Mouse (Mus musculus) left cerebral cortex, adult 8-10 months (tissue): Measurements from ENCODE around the gene Mgst2. TPM values are rescaled to one million over a fixed set of nuclear protein-coding genes. Genes with fewer than 3 reads are reported as not detected.

Experiments
- DNase-seq, 2 experiments: peaks; one replicate each; pipeline ENCODE4 v3.0.0; 2022; ENCODE audit warnings: low spot score in 2 of 2
- total RNA-seq, 4 experiments: library from RNA; stranded (reverse); gene quantifications; 2 replicates each; pipeline ENCODE4 v1.2.4; 2022

The Mgst2 gene
- total RNA-seq, result under 1 TPM in 1 of 4 experiments, not detected in 3; 0.72 TPM

DNA sequence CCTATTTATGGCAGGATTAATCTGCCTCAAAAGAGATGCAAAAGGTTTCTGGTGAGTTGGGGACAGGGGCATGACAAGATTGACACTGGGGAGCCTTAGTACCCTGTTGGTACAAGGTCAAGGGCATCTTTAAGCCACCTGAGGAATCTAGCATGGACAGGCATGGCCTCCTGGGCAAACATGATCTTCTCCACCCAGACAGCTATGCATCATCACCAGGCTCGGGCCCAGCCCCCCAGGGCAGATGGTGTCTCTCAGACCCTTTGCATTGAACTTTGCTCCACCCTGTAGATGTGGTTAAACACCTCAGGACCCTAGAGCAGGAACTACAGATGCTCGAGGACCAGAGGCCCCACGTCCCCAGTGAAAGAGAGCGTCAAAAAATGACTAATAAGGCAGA, at the start of gene Mgst2:
Gene Mgst2 (plus strand): TSS at position 301 of the 400 bp plus-strand sequence.
- no peak for DNase-seq

DNA sequence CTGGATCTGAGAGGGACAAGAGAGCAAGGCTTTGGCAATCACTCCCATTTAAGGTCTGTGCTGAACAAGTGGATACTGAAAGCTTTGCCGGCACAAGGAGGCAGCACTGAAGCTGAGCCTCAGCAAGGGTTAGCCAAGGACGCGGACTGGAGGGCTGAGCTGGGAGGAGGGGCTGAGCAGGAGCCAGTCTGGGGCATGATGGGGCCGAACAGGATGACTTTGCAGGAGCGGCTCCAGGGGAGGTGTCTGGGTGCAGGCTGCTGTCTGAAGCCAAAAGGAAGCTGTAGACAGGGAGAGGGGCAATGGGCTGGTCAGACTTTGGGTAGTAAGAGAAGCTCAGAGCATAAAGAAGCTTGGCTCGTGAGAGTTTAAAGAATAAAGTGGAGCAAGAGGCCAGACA, 48.2 kb upstream of the Mgst2 start:
- DNase-seq, result no peak

DNA sequence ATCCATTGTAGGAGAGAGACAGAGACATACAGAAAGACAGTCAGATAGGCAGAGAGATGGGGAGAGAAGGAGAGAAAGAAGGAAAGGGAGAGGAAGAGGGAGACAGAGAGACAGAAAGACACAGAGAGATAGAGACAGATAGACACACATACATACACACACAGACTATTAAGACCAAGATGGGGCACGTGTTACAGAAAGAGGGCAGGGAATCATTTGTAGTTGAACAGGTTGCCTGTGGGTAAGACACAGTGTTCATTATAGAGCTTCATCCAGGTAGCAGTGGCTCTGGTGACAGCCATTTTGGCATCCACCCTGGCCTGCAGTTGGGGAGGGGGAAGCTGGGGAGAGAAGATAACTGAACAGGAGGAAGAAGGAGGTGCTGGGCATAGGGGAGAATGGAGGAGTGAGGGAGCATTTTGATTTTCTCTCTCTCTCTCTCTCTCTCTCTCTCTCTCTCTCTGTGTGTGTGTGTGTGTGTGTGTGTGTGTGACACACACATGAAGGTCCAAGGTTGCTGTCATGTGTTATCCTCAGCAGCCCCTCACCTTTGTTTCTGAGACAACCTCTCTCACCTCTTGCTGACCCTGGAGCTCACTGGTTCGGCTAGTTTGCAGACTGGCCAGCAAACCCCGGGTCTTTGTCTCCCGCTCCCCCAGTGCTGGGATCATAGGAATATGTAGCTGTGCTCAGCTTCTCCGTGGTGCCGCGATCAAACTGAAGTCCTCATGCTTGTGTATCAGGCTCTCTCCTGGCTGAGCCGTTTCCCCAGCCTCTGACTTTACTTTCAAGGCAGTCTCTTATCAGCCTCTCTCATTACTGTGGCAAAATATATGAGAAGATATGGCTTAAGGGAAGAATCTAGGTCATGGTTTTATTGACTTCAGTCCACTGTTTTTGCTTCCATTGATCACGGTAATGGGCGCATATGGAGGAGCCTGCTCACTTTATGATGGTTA, 47.5 kb upstream of the Mgst2 start:
- no peak for DNase-seq

DNA sequence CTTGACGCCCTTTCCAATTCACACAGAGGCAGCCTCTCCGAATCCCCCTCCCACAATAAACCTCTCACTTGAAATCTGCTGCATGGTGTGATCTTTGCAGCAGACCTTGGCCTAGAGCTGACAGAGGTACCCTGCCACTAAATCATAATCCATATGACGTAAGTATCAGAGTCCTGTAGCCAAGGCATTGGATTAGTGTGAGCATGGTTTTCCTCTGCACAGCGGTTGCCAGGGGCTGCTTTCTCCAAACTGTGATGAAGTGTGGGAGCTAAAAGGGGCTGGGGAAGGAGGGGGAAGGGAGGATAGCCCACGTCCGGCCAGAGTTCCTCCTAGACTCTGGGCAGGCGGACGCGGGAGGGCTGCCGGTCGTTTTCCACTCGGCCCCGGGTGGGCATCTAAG, 45.9 kb upstream of the Mgst2 start:
- no peak for DNase-seq

DNA sequence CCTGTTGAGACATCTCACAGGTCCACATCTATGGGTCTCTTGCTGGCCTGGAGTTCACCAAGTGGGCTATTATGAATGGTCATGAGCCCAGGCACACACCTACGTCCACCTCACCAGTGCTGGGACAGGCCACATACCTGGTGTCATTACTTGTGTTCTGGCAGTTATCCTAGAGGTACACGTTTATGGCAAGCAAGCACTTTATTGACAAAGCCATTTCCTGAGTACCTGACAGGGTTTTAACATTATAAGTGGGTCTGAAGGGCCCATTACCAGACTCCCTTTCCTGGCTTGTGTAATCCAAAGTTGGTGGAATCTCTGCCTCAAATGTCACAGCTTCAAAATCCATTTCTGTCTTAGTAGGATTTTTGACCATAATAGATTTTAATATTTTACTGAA, 36.2 kb upstream of the Mgst2 start:
- DNase-seq, result no peak

DNA sequence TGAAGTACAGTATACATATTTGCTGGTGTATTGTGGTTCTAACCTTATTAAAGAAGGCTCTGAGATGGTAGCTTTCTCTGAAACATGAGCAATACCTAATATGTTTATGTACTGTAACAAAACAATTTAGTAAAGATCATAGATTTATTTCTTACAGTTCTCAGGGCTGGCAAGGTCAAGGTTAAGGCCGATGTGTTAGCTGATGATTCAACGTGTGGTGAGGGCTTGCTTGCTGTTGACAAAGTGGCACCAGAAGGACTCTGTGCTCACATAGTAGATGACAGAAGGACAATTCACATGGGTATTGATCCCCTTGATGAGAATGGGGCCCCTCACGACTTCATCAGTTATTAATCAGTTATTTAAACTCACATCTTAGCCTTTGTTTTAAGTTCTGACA, 32.4 kb upstream of the Mgst2 start:
- no peak for DNase-seq

DNA sequence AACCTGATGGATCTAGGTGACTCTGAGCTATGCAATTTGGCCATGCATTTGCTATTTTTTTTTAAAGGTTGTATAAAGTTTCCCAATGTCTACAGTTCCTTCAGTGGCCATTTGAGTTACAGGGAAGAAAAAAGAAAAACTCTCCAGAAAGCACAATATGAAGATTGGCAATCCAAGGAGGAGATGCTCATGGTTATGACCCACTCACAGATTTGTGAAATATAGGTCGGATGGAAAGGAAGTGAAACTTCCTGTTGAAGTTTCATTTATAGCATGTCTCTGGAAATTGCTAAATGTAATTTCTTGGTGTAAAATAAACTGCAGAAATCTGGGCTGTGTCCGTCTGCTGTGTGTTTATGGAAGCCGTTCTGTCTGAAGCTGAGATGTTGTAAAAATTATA, 31.2 kb upstream of the Mgst2 start:
- DNase-seq, result no peak

DNA sequence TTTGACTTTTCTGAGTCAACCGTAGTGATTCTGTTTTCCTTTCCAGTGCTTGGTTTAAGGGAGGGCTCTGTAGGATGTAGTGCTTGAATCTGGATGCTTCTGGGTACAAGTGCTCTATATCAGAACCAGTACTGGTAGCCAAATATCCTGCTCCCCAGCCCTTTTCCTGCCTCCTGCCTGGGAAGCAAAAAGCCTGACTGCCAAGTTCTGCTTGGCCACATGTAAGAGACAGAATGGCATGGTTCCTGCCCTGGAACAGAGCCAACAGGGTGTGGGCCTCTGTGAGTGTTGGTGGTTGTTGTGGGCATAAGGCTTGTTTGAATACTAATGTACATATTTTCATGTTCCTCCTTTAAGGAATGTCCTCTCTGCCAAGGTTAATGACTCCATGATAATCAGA, 29.4 kb upstream of the Mgst2 start:
- no peak for DNase-seq

DNA sequence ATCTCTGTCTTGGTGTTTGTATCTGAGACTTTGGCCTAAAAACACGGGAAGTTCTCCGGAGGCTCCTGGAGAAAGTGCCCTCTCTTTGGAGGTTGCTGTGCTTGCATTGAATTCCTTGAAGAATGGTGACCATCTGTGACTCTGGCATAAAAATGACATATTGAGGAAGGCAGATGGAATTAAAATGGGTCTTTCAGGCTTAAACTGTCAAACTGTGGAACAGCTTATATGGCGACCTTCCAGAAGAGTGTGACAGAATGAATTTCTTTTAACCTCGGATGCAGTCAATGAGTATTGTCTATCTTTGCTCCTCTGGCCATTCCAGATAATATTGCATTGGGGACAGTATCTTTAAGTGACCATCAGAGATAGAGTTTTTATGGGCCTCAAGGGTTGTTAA, 28.2 kb upstream of the Mgst2 start:
- no peak for DNase-seq

DNA sequence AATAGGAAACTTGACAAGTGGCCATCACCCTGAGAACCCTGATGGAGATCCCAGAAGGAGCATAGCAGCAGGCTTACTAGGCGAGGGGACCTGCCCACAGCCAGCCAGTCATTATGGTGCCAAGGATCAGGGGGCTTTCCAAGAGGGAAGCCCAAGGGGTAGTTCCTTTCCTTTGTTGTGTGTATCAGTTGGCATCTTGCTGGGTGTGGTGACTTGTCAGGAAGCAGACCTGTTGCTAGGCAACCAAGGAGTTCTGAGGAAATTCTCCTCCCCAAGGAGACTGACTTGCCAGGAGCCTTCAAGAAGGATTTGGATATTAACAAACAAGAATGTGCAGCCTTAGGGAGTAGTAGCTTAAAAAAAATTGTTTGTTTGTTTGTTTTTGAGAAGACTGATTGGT, 25.7 kb upstream of the Mgst2 start:
- no peak for DNase-seq

DNA sequence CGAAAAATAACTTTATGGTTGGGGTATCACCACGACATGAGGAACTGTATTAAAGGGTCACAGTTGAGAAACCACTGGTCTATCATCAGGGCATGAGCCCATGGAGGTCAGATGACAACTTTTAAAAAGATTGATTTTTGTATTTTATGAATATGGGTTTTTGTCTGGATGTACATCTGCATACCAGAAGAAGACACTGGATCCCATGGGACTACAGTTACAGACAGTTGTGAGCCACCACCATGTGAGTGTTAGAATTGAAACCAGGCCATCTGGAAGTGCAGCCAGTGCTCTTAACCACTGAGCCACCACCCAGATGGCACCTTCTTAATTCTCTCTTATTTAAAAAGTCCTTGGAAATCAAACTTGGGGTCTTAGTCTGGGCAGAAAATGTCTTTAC, 24.2 kb upstream of the Mgst2 start:
- no peak for DNase-seq

DNA sequence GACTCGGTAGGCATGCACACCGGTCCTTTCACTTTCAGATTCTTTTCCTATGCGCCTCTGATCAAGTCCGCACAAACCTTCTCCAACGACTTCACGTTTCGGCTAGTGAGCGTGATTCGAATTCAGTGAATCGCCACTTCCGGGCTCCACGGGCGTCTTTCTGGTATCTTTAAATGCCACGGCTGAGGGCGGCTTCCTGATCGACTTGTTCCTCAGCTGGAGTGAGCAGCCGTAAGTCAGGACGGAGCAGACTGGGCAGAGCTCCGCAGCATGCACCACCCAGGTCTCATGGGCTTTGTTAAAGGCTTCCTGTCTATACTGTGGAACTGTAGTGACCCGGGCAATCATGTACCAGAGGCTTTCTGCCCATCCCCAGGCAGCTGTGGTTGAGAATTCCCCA, 23.5 kb upstream of the Mgst2 start:
- no peak for DNase-seq

DNA sequence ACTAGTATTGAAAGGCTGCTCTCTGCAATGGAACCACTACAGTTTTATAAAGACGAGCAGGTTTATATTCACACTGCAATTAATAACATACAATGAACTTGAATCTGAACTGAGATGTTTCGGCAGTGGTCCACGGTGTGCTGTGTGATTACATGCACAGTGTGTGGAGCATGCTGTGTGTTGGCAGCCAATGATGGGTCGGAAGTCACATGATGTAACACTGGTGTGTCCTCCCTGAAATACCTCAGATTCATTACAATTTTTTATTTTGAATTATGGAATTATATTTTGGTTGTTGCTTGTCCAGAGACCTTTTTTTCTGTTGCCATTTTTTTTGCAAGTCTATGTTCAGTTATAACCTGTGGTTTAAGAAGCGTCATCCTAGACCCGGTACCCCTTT, 22.8 kb upstream of the Mgst2 start:
- no peak for DNase-seq

DNA sequence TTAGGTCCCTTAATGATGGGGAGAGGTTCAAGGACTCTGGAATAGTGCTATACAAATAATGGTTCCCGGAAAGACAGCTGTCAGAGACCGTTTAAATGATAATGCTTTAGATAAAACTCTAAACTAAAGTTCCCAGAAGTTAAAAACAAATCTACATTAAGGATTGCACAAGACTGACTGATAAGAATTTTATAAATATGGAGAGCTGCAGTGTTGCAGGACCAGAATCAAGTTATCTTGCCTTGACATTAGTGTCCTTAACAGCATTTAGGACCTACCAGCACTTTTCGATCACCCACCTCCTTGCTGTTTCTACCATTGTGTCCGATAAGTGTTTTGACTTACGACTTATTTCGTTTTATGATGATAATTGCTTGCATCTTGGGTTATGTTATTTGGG, 21.9 kb upstream of the Mgst2 start:
- DNase-seq, result no peak

DNA sequence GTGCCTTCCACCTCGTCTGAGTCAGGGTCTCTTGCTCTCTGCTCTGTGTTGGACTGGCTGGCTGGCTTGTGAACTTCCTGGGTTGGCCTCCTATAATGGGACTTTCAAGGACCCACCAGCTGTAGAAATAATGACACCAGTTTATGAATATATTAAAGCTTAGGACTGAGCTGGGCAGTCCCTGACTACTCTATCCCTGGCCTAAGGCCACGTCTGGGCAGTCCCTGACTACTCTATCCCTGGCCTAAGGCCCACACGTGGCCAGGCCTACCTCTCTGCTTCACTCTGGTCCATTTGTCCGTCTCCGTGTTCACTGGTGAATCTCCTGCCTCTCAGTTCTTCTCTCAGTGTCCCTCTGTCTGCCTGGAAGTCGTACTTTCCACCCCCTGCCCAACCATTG, 14.7 kb upstream of the Mgst2 start:
- DNase-seq, result no peak

DNA sequence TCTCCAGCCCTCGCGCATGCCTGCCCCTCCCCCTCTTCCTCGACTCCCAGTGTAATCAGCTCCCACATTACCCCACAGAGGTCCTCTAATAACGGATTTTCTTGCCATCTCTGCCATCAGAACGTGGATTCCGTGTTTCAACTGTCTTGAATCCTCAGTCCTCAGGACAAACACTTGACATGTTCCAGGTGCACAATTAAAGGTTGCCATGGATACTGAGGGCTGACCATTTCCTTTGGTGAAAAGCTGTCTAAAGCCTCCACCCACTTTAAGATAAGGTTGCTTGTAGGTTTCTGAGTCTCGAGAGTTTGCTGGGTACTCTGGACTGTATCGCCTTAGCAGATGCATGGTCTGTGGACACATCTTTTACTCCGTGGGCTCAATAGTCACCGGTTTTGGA, 13.9 kb upstream of the Mgst2 start:
- DNase-seq, result no peak

DNA sequence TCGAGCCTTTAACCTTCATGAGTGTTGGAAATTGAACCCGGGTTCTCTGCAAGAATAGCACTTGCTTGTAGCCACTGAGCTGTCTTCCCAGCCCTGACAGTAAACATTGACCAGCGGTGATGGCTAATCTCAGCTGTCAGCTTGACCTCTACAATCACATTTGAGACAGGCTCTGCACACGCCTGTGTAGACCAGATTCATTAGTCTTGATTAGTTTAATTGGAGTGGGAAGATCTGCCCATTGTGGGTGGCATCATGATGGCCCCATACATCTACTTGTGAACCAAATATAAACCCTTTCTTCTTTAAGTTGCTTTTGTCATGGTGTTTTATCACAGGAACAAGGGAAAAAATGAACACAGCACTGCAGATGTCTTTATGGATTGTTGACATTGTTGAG, 12.8 kb upstream of the Mgst2 start:
- DNase-seq, result no peak

DNA sequence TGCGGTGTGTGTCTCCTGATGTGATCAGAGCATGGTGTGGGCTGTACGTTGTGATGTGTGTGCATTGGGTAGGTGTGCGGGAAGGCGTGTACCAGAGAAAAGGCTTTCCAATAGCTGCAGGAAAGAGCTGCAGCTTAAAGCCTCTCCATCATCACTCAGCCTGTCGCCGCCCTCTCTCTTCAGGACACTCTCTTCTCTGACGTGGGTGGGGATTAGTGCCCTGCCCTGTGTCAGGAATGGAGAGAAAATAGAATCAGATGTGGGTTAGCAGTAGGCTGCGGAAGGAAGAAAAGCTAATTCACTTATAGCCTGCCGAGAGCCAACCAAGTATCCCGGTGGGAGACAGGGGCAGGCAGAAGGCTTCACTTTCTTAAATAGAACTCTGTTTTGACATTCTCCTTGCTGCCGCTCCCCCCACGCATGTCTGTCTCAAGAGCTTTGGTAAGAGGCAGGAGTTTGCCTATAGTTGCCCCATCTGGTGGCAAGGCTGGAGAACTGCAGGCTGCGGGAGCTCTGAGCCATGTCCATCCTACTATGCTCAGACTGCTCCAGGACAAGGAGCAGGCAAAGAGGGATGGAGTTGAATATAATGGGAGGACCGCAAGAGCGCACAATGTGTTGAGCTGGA, 12.0 kb upstream of the Mgst2 start:
- peak; percentile 60 to 73 for DNase-seq

DNA sequence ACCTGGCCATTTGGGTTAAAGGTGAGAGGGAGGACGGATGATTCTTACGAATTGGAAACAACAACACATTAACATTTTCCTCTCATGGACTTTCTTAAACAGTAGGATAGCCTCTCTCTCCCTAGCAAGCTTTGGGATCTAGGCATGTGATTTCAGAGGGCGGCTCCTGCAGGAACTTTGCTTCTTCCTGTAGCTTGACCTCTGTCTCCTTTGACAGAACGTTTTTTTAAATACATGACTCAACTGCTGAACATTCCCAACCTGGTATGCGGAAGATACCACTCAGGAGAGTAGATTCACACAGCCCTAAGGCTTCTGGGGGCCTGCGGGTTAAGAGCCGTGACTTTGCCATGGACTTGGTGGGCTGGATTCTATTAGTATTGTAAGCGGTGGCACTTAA, 10.7 kb upstream of the Mgst2 start:
- no peak for DNase-seq

DNA sequence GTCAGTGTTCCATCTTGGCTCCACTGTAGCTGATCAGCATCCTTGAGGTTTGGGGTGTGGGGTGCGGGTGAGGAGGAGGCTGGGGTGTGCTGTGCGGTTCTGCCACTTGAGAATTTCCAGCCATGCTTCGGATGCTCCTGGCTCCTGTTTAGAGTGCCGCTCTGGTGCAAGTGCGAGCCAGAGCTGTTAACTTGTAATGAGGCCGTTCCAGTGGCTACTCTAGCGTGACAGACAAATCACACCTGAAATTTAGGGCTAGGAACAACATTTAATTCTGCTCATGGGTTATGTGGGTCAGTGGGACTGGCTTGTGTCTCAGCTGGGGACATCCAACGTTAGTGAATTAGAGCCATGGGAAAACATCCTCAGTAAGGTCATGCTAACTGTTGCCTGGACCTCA, 10.2 kb upstream of the Mgst2 start:
- DNase-seq, result no peak

DNA sequence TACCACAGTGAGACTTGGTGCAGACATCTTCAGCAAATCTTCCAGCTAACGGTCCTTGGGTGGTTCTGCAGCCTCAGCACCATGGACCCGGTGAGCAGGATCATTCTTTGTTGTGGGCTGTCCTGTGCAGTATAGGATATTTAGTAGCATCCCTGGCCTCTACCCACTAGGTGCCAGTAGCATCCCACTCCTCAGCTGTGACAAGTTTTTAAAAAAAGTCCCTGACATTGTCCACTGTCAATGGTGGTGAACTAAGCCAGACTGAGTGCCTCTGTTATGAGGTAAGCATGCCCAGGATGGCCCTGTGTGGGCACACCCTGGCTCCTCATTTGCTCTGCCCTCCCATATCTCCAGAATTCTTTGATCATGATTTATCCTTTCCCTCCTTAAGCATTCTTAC, 9.0 kb upstream of the Mgst2 start:
- DNase-seq, result no peak

DNA sequence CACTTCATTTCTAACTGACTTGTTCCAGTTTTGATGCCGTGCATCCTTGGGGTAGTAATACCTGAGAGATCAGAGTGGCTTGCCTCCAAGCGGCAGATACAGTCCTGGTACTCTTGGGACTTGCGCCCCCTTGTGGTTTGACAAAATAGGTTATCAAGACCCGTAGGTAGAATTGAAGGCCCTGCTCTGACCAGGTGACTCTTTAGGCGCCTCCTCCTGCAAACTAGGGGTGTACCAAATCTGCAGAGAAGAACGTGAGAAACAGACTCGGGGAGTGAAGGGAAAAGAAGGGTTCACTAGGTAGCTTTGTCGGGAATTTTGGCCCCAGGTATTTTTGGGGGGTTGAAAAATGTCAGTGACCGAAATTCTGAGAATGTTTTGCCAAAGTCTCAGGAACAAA, 7.9 kb upstream of the Mgst2 start:
- DNase-seq, result peak; percentile 53 to 55

DNA sequence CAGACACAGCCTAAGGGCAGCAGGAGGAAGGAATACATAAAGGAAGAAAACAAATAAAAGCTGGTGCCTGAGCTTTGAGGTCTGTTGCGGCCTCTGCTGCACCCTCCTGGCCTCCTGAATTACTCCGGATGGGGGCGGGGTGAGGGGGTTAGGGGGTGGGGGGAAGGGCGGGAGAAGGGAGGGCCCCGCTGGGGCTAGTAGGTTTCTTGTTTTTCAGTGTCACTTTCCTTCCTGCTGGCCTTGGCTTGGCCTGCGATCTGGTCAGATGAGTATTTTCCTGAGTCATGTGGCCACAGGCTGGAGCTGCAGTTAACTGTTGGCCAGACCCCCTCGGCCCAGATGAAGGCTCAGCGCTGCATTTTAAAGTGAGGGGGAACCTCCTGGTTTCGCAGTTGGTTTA, 7.5 kb upstream of the Mgst2 start:
- DNase-seq, result no peak
